Mouse (Mus musculus): ENCODE results near the gene Olfr843. TPM values are rescaled to one million over a fixed set of nuclear protein-coding genes. Genes with fewer than 3 reads are reported as not detected.

The Olfr843 gene
- polyA plus RNA-seq (2012; fragmentation: generic; extraction: Trizol), result not detected

GRCm38 (mm10) chr9:19251887-19252286 lies at the start of gene Olfr843:
Gene Olfr843 (minus strand): TSS chr9:19251987.

Other genes with a start within 250 kb of the Olfr843 start
- not detected for gene Olfr835, start 219.3 kb downstream of the Olfr843 start, polyA plus RNA-seq (2012; fragmentation: generic; extraction: Trizol)
- not detected for gene Olfr836, start 131.6 kb downstream of the Olfr843 start, polyA plus RNA-seq (2012; fragmentation: generic; extraction: Trizol)
- gene Olfr837, start 115.7 kb downstream of the Olfr843 start, polyA plus RNA-seq (2012; fragmentation: generic; extraction: Trizol), result not detected
- under 1 TPM in 1 of 2 experiments, not detected in 1; 0.02 TPM for gene Olfr839-ps1, start 74.7 kb downstream of the Olfr843 start, polyA plus RNA-seq (2012; fragmentation: generic; extraction: Trizol)
- not detected for gene Olfr844, start 64.4 kb upstream of the Olfr843 start, polyA plus RNA-seq (2012; fragmentation: generic; extraction: Trizol)
- not detected for gene Olfr845, start 84.5 kb upstream of the Olfr843 start, polyA plus RNA-seq (2012; fragmentation: generic; extraction: Trizol)
- gene Olfr846, start 112.0 kb upstream of the Olfr843 start, polyA plus RNA-seq (2012; fragmentation: generic; extraction: Trizol), result not detected
- not detected for gene Olfr847, start 126.7 kb upstream of the Olfr843 start, polyA plus RNA-seq (2012; fragmentation: generic; extraction: Trizol)
- not detected for gene Olfr849, start 188.3 kb upstream of the Olfr843 start, polyA plus RNA-seq (2012; fragmentation: generic; extraction: Trizol)
- not detected for gene Olfr850, start 226.3 kb upstream of the Olfr843 start, polyA plus RNA-seq (2012; fragmentation: generic; extraction: Trizol)
- not detected for gene Olfr851, start 241.3 kb upstream of the Olfr843 start, polyA plus RNA-seq (2012; fragmentation: generic; extraction: Trizol)